Mouse (Mus musculus): ENCODE measurements at regions not wholly inside any gene's neighbourhood (a gene's known extent, or its start where the extent isn't known, plus 50 kb on each side); places are given as distances from the start of the nearest gene placed in this dataset.

GRCm38 (mm10) chr7:35926749-35927148, 123.9 kb upstream of the Zfp507 start:
- TF ChIP-seq CTCF (IDR thresholded peaks at IDR 0.05; ENCODE audit: borderline replicate concordance, control insufficient read depth, extremely low read depth, insufficient read depth, low read length, poor library complexity): no peak
- no peak for TF ChIP-seq POLR2A (IDR thresholded peaks at IDR 0.05; ENCODE audit: control insufficient read depth, extremely low read depth, insufficient read depth, low read length, poor library complexity)

Data from thymus, adult 2 months (tissue).